Mouse (Mus musculus) ES-E14 (cell line): Measurements from ENCODE around the gene Kcnip1.

ENCODE experiments used
- CHD2 ChIP-seq: IDR thresholded peaks from 2 replicates; pipeline ENCODE4 v1.6.1; 2014; ENCODE audit warnings: mild to moderate bottlenecking, low read depth, low read length, inconsistent platforms
- HCFC1 ChIP-seq: IDR thresholded peaks from 2 replicates; pipeline ENCODE4 v1.6.1; 2012; ENCODE audit warnings: low read length, inconsistent platforms, borderline replicate concordance; ENCODE audit not compliant: insufficient read depth
- MAFK ChIP-seq: IDR thresholded peaks from 2 replicates; pipeline ENCODE4 v1.6.1; 2014; ENCODE audit warnings: mild to moderate bottlenecking, low read depth, low read length, inconsistent platforms; ENCODE audit not compliant: insufficient read depth
- ZC3H11A ChIP-seq: IDR thresholded peaks from 2 replicates; pipeline ENCODE4 v1.6.1; 2012; ENCODE audit warnings: low read depth, mild to moderate bottlenecking, inconsistent platforms, low read length, borderline replicate concordance
- ZNF384 ChIP-seq: IDR thresholded peaks from 2 replicates; pipeline ENCODE4 v1.6.1; 2012; ENCODE audit warnings: low read depth, low read length, inconsistent platforms

DNA sequence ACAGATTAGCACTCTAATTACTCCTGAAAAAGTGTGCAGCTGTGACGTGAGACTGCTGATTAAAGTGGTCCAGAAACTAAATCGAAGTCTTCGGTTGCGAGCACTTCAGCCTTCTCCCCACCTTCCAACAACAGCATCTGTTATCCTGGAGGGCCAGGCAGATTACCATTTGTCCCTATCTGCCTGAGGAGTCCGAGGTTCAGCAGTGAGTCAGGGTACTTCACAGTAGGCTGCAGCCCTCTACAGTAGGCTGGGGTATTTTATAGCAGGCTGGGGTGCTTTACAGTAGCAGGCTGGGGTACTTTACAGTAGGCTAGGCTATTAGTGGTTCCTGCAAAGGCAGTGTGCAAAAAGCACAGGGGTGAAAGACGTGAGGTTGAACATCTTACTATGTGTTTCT, 324.6 kb downstream of the Kcnip1 start:
- TF ChIP-seq MAFK = no peak
- no peak for TF ChIP-seq CHD2
- no peak for TF ChIP-seq HCFC1
- TF ChIP-seq ZC3H11A = no peak
- TF ChIP-seq ZNF384 = no peak
